Mouse (Mus musculus) liver (tissue): ENCODE data around the gene Tmem88b.

Experiments used
- DNase-seq: peaks from one replicate; pipeline ENCODE4 v3.0.0-alpha.2; 2020; ENCODE audit warnings: mixed read lengths

Gene Tmem88b

DNA sequence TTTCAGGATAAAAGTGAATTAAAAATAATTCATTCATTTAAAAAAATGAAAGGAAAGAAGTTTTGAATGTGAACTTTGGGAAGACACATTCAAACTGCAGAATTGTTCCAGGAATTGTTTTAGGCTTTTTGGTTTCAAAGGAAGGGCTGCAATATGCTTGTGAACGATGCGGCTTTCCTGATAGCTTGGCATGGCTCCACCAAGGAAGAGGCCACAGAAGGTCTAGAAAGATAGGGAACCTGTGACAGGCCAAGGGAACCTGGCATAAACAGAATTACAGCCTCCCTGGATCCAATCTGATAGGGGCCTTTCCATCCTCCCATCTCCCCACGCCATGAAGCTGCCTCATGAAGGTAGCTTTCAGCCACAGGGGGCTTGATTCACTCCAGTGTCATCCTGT is 2.6 kb upstream of the Tmem88b start:
- DNase-seq = no peak

DNA sequence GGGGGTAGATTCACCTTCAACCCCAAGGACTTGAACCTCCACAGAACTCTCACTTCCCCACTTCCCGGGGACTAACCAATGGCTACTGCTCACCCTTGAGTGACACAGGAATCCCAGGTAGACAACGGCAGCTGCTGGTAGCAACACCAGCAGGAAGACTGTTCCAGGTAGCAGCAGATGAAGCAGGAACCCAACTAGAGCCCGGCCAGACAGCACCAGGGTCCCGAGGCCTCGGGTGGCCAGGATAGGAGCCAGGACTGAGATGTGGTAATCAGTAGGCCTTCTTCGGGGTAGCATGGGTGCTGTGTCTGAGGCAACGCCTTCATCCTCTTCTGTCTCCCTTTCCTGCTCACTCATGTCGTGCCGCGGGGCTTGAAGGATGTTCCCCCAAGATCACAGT is 428 bp downstream of the Tmem88b start:
- DNase-seq = no peak

- DNase-seq = peak; percentile 66
These were observed 1.5 kb downstream of the Tmem88b start for GRCm38 (mm10) chr4:155784081-155784701.

GRCm38 (mm10) chr4:155783486-155784080 is 2.1 kb downstream of the Tmem88b start:
- DNase-seq = no peak

DNA sequence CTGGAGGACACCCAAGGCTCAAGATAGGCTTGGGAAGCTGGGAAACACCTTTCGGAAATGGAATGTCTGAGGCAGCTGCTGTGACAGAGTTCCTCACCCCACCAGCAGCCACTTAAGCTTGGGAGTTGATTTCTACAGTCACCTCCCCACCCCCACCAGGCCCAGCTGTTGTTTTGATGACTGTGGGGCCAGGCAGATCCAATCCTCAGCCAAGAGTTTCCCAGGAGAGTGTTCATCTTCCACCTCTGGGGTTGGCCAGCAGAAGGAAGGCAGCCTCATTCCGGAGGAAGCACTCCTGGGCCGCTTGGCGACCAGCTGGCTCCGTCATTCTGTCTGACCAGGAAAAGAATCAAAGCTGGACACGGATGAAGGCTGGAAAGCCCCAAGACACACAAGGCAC is 4.8 kb downstream of the Tmem88b start:
- DNase-seq = no peak

DNA sequence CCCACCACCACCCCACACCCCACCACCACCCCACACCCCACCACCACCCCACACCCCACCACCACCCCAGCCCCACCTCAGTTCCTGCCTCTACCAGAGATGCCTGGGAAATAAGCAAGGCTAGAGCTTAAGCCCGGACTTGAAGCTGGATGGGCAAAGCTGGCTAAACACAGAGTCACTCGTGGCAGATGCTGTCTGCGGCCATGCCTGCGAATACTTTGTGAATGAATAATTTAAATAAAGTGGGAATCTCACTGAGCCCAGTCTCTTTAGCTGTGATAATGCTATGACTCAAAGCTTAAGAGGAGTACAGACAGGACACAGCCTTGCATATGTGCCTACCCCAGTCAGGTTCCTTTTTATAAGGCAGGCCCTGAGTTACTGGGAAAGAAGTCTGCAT is 6.2 kb downstream of the Tmem88b start:
- DNase-seq = no peak

DNA sequence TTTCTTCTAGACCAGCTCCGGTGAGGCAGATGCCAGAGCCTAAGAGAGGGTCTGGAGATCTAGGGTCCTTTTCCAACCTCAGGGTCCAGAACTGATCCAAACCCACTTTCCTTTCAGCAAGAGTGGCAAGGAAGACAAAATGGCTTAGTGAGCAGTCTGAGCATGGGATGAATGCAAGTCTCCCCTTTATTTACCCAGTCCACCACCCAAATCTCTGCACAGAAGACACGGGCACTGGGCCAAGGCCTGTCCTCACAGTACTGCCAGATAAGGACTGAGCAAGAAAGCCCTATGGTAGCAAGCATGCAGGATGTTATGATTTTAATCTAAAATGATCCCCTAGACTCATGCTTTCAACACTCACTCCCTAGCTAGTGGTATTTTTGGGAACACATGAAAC is 7.9 kb downstream of the Tmem88b start:
- no peak for DNase-seq

- DNase-seq = no peak
These were observed 8.9 kb downstream of the Tmem88b start for GRCm38 (mm10) chr4:155776704-155777335.

GRCm38 (mm10) chr4:155775855-155776254 is 9.8 kb downstream of the Tmem88b start:
- no peak for DNase-seq

DNA sequence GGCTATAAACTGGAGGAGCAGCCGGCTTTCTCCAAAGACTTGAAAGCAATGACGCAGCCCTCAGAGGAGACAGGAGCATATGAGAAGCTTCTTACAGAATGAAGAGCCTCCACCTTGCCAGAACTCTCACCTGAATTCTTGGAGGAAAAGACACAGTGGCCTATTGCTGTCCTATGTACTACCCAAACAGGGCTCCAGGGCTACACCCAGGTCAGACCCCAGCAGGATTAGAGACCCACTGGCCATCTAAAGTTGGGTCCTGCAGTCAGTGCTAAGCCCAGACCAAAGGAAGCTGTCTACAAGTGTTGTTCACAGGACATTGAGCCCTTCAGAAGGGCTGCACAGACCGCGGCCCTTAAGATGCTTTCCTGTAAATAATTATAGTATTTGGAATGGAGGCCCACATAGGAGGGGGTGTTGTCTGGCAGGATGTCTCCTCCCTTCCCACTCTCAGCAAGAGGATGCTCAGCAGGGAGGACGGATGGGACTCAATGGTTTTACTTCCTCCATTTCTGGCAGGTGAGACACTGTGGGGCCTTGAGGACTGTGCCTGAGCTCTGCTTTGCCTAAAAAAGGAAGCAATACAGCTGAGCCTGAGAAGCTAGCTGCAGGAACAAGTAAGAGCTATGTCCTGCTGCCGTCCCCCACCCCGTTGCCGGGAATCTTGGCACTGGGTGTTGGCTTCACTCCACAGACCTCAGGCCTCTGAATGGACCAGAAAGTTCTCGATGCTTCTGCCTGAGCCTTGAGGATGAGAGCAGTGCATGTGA is 10.5 kb downstream of the Tmem88b start:
- DNase-seq = no peak

GRCm38 (mm10) chr4:155774280-155774754 is 11.4 kb downstream of the Tmem88b start, which contains the start of gene Vwa1:
Vwa1 (minus strand) TSS chr4:155774698.
- peak; percentile 91 for DNase-seq

GRCm38 (mm10) chr4:155773335-155774078 is 12.2 kb downstream of the Tmem88b start:
- no peak for DNase-seq

DNA sequence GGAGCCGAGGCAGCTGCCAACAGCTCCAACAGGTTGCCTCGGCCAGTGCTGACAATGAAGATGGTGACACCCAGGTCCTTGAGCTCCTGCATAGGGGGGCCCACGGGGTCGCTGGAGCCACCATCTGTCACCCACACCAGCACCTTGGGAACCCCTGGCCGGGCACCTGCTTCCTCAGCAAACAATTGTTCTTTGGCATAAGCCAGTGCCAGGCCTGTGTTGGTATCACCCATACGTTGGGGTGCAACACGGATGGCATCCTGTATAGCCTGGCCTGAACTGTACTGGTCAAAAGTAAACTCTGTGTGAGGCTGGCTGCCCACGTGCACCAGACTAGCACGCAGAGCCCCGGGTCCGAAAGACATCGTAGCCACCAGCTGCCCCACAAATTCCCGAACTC is 12.9 kb downstream of the Tmem88b start:
- no peak for DNase-seq

DNA sequence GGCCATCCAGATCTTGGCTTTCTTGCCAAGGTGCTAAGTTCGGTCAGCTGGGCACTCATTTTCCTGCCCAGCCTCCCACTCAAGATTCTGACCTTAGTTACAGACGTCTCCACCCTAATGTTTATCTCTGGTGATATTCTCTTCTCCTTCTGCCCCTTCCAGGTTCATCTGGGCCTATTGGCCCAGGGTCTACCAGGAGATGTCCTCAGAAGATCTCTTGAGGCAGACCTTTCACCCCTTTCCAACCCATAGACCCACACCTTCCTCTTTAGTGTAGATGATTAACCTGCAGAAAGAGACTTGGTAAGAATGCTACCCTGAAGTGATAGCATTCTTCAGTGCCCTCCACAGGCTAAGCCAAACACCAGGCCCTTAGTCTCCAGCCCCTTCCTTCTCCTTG is 14.0 kb downstream of the Tmem88b start:
- DNase-seq = no peak

- DNase-seq = no peak
These were observed 15.0 kb downstream of the Tmem88b start for GRCm38 (mm10) chr4:155770626-155771025.

DNA sequence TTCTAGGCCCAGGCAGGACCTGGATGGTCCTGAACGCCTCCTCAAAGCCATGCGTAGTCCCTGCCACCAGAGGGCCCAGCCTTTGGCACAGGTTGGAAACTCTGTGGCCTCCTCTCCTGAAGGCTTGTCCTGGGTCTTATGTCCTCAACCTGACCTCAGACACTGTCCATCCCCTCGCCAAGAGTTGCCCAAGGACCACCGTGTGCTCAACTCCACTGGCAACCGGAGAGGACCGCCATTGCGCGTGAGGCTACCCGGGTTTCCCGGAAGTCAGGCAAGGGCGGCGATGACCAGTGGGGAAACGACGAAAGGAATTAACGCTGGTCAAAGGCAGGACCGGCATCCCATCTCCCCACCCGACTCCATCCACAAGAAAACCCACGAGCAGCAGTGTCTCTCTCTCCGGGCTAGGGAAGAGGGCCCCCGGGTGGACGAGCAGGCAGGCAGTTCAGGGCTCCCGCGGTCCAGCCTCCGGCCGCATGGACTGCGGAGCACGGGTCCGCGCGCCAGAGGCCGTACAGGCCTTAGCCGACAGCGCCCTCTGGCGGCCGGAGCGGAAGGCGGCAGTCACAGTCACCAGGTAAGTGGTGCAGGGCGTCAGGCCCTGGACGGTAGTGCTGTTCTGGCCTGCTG is 15.7 kb downstream of the Tmem88b start:
- DNase-seq = peak; percentile 91

DNA sequence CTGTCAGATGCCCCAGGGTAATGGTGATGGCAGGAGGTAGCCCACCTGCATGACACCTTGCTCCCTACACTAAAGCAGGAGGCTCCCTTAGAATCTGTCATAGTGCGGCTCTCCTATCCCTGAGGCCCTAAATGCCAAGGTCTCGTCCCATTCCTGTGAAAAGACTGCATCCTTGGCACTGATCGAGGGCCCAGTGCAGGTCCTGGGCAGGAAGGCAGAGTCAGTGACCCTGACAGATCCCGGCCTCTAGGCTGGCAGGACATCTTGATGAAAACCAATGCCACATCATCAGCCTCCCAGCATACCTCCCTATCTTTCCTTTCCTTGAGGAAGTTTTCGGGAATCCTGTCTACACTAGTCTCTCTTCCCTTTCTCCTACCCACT is 16.2 kb downstream of the Tmem88b start:
- no peak for DNase-seq

DNA sequence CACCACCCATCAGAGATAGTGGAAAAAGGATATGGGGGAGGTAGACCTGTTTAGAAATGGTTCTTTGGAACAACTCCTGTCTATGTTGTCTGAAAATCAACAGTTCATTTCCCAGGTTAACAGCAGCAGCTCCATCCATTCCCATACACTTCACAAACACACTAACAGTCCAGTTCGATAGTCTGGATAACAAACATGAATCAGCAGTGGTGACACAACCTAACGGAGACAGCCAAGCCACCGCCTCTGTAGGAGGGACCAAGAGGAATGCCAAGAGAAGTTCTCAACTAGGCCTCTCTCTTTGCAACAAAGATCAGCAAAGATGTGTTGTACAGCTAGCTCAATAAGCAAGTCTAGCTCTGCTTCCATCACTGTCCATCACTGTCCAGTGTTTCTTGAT is 23.3 kb downstream of the Tmem88b start:
- no peak for DNase-seq

DNA sequence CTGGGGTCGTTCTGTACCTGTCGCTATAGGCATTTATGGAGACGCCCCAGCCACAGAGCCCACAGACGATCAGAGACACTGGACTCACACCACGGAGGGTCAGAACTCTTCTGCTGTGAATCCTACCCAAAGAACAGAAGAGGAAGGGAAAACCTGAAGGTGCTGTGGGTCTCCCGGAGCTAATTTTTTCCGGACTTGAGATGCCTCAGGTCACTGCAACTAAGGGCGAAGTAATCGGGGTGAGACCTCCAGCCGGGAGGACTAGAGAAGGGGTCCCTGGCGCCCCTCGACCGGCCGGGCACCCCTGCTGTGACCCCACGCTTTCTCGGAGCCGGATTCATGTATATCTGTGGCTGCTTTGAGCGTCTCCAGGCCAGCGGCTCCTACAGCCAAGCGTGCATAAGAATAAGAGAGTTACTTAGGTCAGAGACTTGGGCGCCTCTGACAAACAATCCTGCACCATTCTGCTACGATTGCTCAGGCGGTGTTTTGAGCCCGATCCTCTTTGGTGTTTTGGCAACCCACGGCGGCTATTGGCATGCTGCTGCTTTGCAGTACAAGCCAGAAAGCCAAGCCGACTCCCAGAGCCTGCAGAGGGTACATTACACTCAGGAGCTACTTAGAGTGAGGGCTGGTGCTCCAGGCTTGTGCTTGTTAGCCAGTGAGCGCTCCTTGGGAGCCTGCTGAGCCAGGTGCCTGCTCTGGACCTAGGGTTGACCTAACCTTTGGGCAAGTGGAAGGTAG is 24.1 kb downstream of the Tmem88b start:
- DNase-seq = no peak

DNA sequence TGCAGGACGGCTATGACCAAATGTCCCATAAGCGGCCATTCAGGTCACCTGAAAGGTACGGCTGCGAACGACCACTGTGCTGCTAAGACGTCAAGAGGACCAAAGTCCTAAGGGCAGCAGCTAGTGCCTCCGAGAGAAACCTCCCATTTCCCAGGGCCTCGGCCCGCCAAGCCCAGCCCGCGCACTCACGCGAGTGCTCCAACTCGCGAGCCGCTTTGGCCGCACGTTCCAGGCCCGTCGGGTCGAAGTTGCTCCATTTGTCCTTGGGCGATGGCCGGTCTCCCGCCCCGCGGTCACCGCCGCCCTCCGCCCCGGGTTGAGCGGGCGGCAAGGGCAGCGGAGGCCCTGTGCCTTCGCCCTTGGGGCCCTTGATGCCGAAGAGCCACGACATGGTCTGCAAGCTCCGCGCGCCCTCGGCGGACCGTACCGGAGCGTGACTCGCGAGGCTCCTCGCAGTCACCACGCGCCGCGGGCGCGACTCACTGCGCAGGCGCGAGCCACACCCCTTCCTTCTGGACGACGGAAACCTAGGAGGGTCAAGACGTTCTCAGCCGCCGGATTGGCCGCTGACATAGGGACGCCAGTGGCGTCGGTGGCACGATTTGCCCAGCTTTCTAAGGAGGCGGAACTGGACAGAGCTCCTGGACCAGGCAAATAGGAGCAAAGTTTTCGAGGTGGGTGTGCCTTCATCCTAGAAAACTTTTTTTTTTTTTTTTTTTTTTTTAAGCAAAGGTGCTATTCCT is 24.9 kb downstream of the Tmem88b start, which contains the start of gene Atad3a:
Gene Atad3a, minus strand, starts transcription at position 481 of the 743 bp plus-strand sequence.
- peak; percentile 97 for DNase-seq
